Mouse (Mus musculus) hindbrain, embryonic 15.5 days (tissue): ENCODE measurements around the gene Rffl. TPM values are rescaled to one million over a fixed set of nuclear protein-coding genes. Genes with fewer than 3 reads are reported as not detected.

Experiments
- ATAC-seq: fragments of 200-750 bp; cut with Nextera tagmentation; 2 replicates; pipeline ENCODE4 v1.8.0; 2017; ENCODE audit warnings: low read depth, moderate number of reproducible peaks, moderate TSS enrichment; ENCODE audit not compliant: low FRiP score
- H3K27ac ChIP-seq: fragments of 300-500 bp; sonication (generic); replicated peaks from 2 replicates; pipeline ENCODE4 v1.5.1; 2015; ENCODE audit warnings: mild to moderate bottlenecking, inconsistent platforms
- H3K27me3 ChIP-seq: fragments of 300-500 bp; sonication (generic); 2 replicates; pipeline ENCODE4 v1.6.1; 2015; ENCODE audit warnings: control low read depth, inconsistent platforms
- H3K36me3 ChIP-seq: fragments of 300-500 bp; sonication (generic); 2 replicates; pipeline ENCODE4 v1.6.1; 2015; ENCODE audit warnings: control low read depth, inconsistent platforms
- H3K4me1 ChIP-seq: fragments of 300-500 bp; sonication (generic); replicated peaks from 2 replicates; pipeline ENCODE4 v1.6.1; 2015; ENCODE audit warnings: control low read depth, inconsistent platforms
- H3K4me2 ChIP-seq: fragments of 300-500 bp; sonication (generic); 2 replicates; pipeline ENCODE4 v1.6.1; 2015; ENCODE audit warnings: moderate library complexity, mild to moderate bottlenecking, inconsistent platforms
- H3K4me3 ChIP-seq: fragments of 300-500 bp; sonication (generic); 2 replicates; pipeline ENCODE4 v1.5.1; 2015; ENCODE audit warnings: mild to moderate bottlenecking, inconsistent platforms
- H3K9ac ChIP-seq: fragments of 300-500 bp; sonication (generic); 2 replicates; pipeline ENCODE4 v1.6.1; 2015; ENCODE audit warnings: inconsistent platforms
- H3K9me3 ChIP-seq: fragments of 300-500 bp; sonication (generic); 2 replicates; pipeline ENCODE4 v1.6.1; 2016; ENCODE audit warnings: control low read depth, inconsistent platforms
- WGBS: fragments of 180-500 bp; shearing (Covaris S2); methylation state at CpG from one replicate; pipeline ENCODE4 v1.1.7; 2015; 5-methylcytosine and 5-hydroxymethylcytosine counted together
- polyA plus RNA-seq: library from polyadenylated mRNA; unstranded; fragments of >200 nt; fragmentation: Nextera tagmentation; extraction: Ambion mirVana; gene quantifications from 2 replicates; pipeline ENCODE4 v1.2.1, GENCODE M21; 2015

Gene Rffl
- polyA plus RNA-seq, 1 experiment from 2014 or later: 4.1 TPM

GRCm38 (mm10) chr11:82897478-82897877 is 26.5 kb upstream of the Rffl start:
- no peak overlapping the region for H3K27ac ChIP-seq
- H3K9me3 ChIP-seq: no peaks in the 10 kb centered on the region
- no peaks in the 10 kb centered on the region for H3K4me1 ChIP-seq
- no peak overlapping the region for H3K9ac ChIP-seq
- peaks cover 20% of the 10 kb centered on the region; the same call in 1 of the 2 replicates for H3K36me3 ChIP-seq
- no peak overlapping the region for H3K4me3 ChIP-seq
- H3K27me3 ChIP-seq: 0 out of 2 replicates have a peak, but pooled peaks cover 3% of the 10 kb centered on the region
- WGBS: 88% methylated on average over 10 of the region's 10 CpGs
- ATAC-seq: no peak
- no peak overlapping the region for H3K4me2 ChIP-seq

- H3K9ac ChIP-seq: no peak within 1 kb of the TSS
- H3K27ac ChIP-seq: no peak within 1 kb of the TSS
- H3K9me3 ChIP-seq: no peaks in the 10 kb centered on the region
- peaks cover 19% of the 10 kb centered on the region for H3K4me1 ChIP-seq
- H3K36me3 ChIP-seq: no peaks in the 10 kb centered on the region
- H3K27me3 ChIP-seq: peaks cover 14% of the 10 kb centered on the region
- no peak within 1 kb of the TSS for H3K4me3 ChIP-seq
- WGBS: 63% methylated on average over 7 of the region's 7 CpGs
- ATAC-seq: no peak
- H3K4me2 ChIP-seq: no peak within 1 kb of the TSS
These were observed 20.9 kb upstream of the Rffl start, which contains the start of gene Fndc8 for GRCm38 (mm10) chr11:82891936-82892335. Fndc8 (plus strand) TSS chr11:82892124.

- Histone ChIP-seq H3K4me3 (peak within 1 kb of the TSS; percentile 72), H3K4me1 (peaks cover 19% of the 10 kb centered on the region), H3K27me3 (peaks cover 14% of the 10 kb centered on the region), H3K4me2 (peak within 1 kb of the TSS; percentile 85), H3K27ac (peak within 1 kb of the TSS; percentile 49), H3K9me3 (no peaks in the 10 kb centered on the region), H3K9ac (peak within 1 kb of the TSS; percentile 63), H3K36me3 (no peaks in the 10 kb centered on the region)
- peak; percentile 90 for ATAC-seq
- 0% methylated on average over 26 of the region's 26 CpGs for WGBS
These were observed 19.3 kb upstream of the Rffl start, which contains the start of gene Rad51d for GRCm38 (mm10) chr11:82890342-82890762. Rad51d (minus strand) TSS chr11:82890614.

- Histone ChIP-seq H3K4me3 (peak overlapping the region; percentile 72), H3K27me3 (peaks cover 14% of the 10 kb centered on the region), H3K36me3 (no peaks in the 10 kb centered on the region), H3K9me3 (no peaks in the 10 kb centered on the region), H3K4me1 (peaks cover 19% of the 10 kb centered on the region), H3K27ac (peak overlapping the region; percentile 49), H3K4me2 (peak overlapping the region; percentile 85), H3K9ac (peak overlapping the region; percentile 63)
- ATAC-seq: peak; percentile 35; the same call in 1 of the 2 replicates
- 6% methylated on average over 31 of the region's 31 CpGs for WGBS
These were observed 18.7 kb upstream of the Rffl start for GRCm38 (mm10) chr11:82889524-82890341.

- H3K9ac ChIP-seq: no peak overlapping the region
- no peaks in the 10 kb centered on the region for H3K9me3 ChIP-seq
- H3K4me2 ChIP-seq: peak overlapping the region; percentile 85; the same call in 1 of the 2 replicates
- WGBS: 39% methylated on average over 10 of the region's 10 CpGs
- ATAC-seq: no peak
- no peak overlapping the region for H3K27ac ChIP-seq
- peaks cover 10% of the 10 kb centered on the region for H3K27me3 ChIP-seq
- no peak overlapping the region for H3K4me3 ChIP-seq
- no peaks in the 10 kb centered on the region for H3K36me3 ChIP-seq
- H3K4me1 ChIP-seq: peaks cover 19% of the 10 kb centered on the region
These were observed 17.5 kb upstream of the Rffl start for GRCm38 (mm10) chr11:82888491-82888946.

- peaks cover 6% of the 10 kb centered on the region for H3K27me3 ChIP-seq
- WGBS: 92% methylated on average over 3 of the region's 3 CpGs
- H3K36me3 ChIP-seq: no peaks in the 10 kb centered on the region
- H3K9ac ChIP-seq: no peak overlapping the region
- no peak for ATAC-seq
- H3K4me2 ChIP-seq: no peak overlapping the region
- no peak overlapping the region for H3K27ac ChIP-seq
- H3K4me1 ChIP-seq: peaks cover 19% of the 10 kb centered on the region
- no peak overlapping the region for H3K4me3 ChIP-seq
- H3K9me3 ChIP-seq: no peaks in the 10 kb centered on the region
These were observed 15.5 kb upstream of the Rffl start for GRCm38 (mm10) chr11:82886559-82886958.

- H3K9me3 ChIP-seq: no peaks in the 10 kb centered on the region
- 71% methylated on average over 8 of the region's 8 CpGs for WGBS
- no peak overlapping the region for H3K4me2 ChIP-seq
- peaks cover under 1% of the 10 kb centered on the region; the same call in 1 of the 2 replicates for H3K4me1 ChIP-seq
- H3K4me3 ChIP-seq: no peak overlapping the region
- no peaks in the 10 kb centered on the region for H3K36me3 ChIP-seq
- ATAC-seq: no peak
- H3K27me3 ChIP-seq: no peaks in the 10 kb centered on the region
- H3K9ac ChIP-seq: no peak overlapping the region
- no peak overlapping the region for H3K27ac ChIP-seq
These were observed 12.2 kb upstream of the Rffl start for GRCm38 (mm10) chr11:82883180-82883579.

GRCm38 (mm10) chr11:82877726-82878344 is 6.8 kb upstream of the Rffl start:
- H3K36me3 ChIP-seq: no peaks in the 10 kb centered on the region
- H3K4me1 ChIP-seq: no peaks in the 10 kb centered on the region
- no peak overlapping the region for H3K27ac ChIP-seq
- no peaks in the 10 kb centered on the region for H3K27me3 ChIP-seq
- no peak overlapping the region for H3K9ac ChIP-seq
- no peak for ATAC-seq
- H3K9me3 ChIP-seq: no peaks in the 10 kb centered on the region
- 76% methylated on average over 7 of the region's 7 CpGs for WGBS
- H3K4me2 ChIP-seq: no peak overlapping the region
- no peak overlapping the region for H3K4me3 ChIP-seq

GRCm38 (mm10) chr11:82875631-82876030 is 4.6 kb upstream of the Rffl start:
- Histone ChIP-seq H3K27me3 (no peaks in the 10 kb centered on the region), H3K4me1 (peaks cover 9% of the 10 kb centered on the region; the same call in 1 of the 2 replicates), H3K9me3 (no peaks in the 10 kb centered on the region), H3K27ac (no peak overlapping the region), H3K9ac (no peak overlapping the region), H3K4me3 (no peak overlapping the region), H3K36me3 (no peaks in the 10 kb centered on the region), H3K4me2 (no peak overlapping the region)
- 92% methylated on average over 5 of the region's 5 CpGs for WGBS
- ATAC-seq: no peak

- no peaks in the 10 kb centered on the region for H3K36me3 ChIP-seq
- ATAC-seq: no peak
- H3K4me3 ChIP-seq: no peak overlapping the region
- peaks cover 16% of the 10 kb centered on the region; the same call in 1 of the 2 replicates for H3K4me1 ChIP-seq
- H3K9me3 ChIP-seq: no peaks in the 10 kb centered on the region
- H3K9ac ChIP-seq: no peak overlapping the region
- H3K27ac ChIP-seq: no peak overlapping the region
- H3K4me2 ChIP-seq: no peak overlapping the region
- no peaks in the 10 kb centered on the region for H3K27me3 ChIP-seq
- WGBS: 69% methylated on average over 5 of the region's 5 CpGs
These were observed 3.9 kb upstream of the Rffl start for GRCm38 (mm10) chr11:82874924-82875323.

- peak overlapping the region; percentile 85 for H3K4me2 ChIP-seq
- H3K27me3 ChIP-seq: no peaks in the 10 kb centered on the region
- no peaks in the 10 kb centered on the region for H3K36me3 ChIP-seq
- H3K9me3 ChIP-seq: no peaks in the 10 kb centered on the region
- WGBS: 4% methylated on average over 36 of the region's 36 CpGs
- peak overlapping the region; percentile 36; the same call in 1 of the 2 replicates for H3K27ac ChIP-seq
- H3K4me3 ChIP-seq: peak overlapping the region; percentile 88
- H3K4me1 ChIP-seq: peaks cover 18% of the 10 kb centered on the region; the same call in 1 of the 2 replicates
- ATAC-seq: peak; percentile 17
- H3K9ac ChIP-seq: peak overlapping the region; percentile 69
These were observed 608 bp downstream of the Rffl start for GRCm38 (mm10) chr11:82870173-82871030.
